Mouse (Mus musculus): ENCODE measurements around the gene Tmem199. TPM values are rescaled to one million over a fixed set of nuclear protein-coding genes. Genes with fewer than 3 reads are reported as not detected.

The Tmem199 gene
- total RNA-seq, 1 experiment from 2014 or later = 23.4 TPM

DNA sequence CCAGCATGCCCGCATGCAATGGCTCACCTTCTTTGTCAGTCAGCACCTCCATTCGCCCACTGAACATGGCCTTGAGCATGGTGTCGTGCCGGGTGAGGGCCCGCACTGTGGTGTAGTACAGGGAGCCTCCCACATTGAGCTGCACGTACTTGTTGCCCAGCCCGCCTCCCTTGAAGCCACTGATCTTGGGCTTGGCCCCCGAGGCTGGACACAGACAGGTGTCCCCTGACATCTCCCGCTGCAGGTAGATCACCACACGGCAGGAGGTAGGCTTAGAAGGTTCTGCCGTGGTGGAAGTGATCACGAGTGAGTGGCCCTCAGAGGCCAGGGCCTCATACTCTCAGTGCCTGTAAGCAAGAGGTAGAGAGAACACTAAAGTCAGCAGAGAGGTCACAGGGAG, 18.0 kb upstream of the Tmem199 start:
- no peak for ATAC-seq (replicated peaks; ENCODE audit: low read depth, poor library complexity, severe bottlenecking)

DNA sequence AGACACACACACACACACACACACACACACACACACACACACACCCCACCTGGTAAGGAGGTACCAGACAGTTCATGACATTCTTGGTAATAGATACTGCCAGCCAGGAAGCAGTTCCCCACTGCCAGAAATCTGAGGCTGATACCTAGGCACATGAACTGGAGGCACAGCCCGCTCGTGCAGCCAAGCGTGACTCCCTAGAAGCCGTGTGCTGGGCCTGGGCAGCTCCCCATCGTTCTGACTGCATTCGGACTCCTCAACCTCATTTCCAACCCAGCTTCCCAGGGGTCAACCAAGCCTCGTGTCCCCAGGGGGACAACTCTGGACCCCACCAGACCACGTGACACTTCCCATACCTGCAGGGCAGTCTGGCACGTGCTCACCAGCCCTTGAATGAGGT, 16.7 kb upstream of the Tmem199 start:
- no peak for ATAC-seq (replicated peaks; ENCODE audit: low read depth, poor library complexity, severe bottlenecking)

DNA sequence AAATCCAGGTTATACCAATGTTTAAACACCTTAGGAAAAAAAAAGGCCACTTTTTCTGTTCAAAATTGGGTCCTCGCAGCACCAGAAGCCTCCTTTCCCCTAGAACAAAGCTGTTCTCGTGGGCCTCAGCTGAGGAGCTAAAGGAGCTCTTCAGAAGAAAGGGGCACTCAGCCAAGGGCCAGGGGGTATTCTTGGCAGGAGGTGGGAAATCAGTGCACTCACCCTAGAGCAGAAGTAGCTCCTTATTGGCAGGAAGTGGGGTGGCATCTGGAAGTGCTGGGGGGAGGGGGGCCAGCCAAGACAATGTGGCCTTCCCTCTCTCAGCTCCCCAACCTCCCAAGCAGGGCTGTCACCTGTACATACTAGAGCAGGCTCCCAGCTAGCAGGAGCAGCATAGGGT, 12.9 kb upstream of the Tmem199 start:
- ATAC-seq (replicated peaks; ENCODE audit: low read depth, poor library complexity, severe bottlenecking) = no peak

DNA sequence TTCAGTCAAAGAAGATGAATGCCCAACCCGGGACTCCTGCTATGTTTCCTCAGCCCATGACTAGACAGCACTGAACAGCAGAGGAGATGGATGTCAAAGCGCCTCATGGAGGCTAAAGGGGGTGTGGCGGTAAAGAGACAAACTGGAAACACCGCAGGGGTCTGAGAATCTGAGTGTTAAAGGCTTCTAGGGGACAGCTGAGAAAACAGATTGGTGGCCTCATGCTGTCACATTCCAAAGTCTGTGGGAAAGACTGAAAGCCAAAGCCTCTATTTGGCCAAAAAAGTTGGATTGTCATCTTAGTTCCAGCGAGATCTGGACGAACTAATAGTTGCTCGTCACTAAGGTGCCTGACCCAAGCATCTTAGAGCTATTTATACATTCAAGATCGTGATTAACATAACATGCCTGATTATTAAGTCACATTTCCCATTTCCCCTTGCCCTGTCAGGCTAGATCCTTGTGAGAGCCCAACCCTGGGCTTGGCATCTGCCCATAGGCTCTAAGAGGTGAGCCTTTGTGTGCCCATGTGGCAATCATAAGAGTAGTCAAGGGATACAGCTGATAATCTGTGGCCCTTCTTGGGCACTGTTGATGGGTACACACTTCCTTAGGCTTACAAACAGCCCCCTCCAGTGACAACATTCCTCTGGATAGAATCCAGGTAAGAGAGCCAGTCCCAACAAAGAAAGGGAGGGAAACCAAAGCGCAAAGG, 11.4 kb upstream of the Tmem199 start:
- no peak for ATAC-seq (replicated peaks; ENCODE audit: low read depth, poor library complexity, severe bottlenecking)

DNA sequence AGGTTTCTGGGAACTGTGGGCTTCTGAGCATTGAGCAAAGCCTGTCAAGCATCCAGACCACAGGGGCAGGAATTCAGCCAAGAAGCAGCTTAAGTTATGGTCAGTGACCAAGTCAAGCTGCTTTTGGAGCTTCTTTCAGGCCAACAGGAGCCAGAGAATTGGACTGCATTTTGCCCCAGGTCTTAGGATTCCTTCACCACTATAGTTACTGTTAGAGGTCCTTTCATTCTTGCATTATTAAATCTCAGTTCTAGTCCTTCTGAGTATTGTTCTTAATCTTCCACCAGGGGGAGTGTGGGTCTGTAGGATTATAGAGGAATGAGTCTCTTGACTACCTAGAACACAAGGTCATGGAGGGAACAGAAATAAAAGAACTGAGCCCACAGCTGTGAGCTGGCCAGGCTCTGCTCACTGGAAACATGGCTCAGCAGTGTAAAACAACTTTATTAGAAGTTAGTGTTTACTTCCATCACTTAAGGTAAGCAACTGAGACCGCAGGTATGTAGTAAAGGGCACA, 10.6 kb upstream of the Tmem199 start:
- ATAC-seq (replicated peaks; ENCODE audit: low read depth, poor library complexity, severe bottlenecking) = peak; percentile 50; the same call in 1 of the 2 replicates

DNA sequence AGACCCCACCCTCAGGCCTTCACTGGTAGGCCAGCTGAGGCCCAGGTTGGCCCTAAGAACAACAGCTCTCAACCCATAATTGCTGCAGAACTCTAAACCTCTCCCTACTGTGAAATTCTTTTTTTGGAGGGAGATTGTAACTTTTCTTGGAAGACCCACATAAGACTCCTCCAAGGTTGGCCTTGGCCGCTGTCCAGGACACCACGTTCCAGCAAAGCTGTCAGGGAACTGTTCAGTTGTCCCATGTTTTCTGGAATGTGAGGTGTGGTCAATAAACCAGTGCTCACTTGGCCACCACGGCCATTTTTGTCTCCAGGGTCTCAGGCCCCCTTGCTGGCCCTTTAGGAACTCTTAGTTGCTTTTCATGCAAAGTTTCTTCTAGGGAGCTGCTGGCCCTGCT, 9.9 kb upstream of the Tmem199 start:
- no peak for ATAC-seq (replicated peaks; ENCODE audit: low read depth, poor library complexity, severe bottlenecking)

DNA sequence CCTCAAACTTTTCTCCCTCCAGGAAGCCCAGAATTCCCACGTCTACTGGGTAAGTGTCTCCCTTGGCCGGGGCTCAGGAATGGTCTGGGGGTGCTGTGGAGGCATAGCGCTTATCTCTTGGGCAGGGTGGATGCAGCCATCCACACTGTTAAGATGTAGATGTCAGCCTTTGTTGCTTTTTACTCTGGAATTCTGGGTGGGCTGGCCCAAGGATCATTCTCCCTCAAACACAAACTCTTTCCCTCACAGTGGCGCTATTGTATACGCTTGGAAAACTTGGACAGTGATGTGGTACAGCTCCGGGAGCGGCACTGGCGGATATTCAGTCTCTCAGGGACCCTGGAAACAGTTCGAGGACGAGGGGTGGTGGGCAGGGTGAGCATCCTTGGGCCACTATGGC, 7.0 kb upstream of the Tmem199 start:
- no peak for ATAC-seq (replicated peaks; ENCODE audit: low read depth, poor library complexity, severe bottlenecking)

DNA sequence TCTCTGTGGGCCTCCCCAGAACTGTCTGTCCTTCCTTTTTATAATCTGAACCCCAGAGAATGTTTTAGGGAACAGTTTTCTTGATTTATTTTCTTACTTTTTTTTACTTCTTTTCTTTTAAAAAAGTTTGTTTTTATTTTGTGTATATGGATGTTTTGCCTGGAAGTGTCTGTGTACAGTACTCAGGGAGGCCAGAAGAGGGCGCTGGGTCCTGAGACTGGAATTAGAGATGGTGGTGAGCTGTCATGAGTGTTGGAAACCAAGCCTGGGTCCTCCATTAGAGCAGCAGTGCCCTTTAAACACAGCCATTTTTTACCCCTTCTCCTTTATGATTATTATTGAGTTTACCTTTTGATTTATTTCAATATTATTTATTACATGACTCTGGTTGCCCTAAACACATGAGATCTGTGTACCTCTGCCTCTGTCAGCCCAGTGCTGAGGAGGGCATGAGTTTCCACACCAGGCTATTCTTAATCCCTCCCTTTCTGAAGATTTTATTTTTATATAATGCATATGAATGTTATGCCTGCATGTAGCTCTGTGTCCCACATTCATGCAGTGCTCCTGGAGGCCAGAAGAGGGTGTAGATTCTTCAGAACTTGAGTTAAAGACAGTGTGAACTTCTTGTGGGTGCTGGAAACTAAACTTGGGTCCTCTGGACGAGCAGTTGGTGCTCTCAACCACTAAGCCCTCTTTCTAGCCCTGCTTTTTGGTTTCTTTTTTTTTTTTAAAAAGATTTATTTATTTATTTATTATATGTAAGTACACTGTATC, 3.8 kb upstream of the Tmem199 start:
- ATAC-seq (replicated peaks; ENCODE audit: low read depth, poor library complexity, severe bottlenecking) = no peak

DNA sequence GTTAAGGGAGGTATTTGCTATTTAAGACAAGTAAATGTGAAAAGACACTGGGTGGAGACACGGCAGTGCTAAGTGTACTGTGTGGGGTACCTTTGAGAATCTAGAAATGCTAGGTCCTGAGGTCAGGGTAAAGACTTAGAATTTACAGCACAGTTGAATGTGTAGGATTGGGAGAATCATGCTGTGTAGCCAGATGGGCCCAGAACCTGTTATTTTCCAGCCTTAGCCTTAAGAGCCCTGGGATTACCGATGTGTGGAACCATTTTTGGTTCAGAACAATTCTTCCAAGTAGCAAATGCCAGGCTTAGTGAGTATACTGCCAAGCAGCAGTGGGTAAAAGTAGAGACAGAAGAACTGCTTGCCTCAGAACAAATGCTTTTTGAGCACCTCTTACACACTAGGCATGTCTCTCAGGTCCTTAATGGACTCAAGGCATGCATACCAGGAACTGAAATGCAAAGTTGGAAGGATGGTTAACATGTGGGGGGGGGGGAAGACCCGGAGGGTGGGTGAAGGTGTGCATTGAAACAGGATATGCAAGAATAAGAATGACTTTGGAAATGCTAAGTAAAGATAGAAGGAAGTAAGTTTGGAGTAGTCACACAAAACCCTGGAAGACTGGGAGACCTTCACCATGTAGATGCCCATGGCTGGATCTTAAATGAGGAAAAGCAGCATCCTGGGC, 1.3 kb upstream of the Tmem199 start:
- ATAC-seq (replicated peaks; ENCODE audit: low read depth, poor library complexity, severe bottlenecking) = no peak

DNA sequence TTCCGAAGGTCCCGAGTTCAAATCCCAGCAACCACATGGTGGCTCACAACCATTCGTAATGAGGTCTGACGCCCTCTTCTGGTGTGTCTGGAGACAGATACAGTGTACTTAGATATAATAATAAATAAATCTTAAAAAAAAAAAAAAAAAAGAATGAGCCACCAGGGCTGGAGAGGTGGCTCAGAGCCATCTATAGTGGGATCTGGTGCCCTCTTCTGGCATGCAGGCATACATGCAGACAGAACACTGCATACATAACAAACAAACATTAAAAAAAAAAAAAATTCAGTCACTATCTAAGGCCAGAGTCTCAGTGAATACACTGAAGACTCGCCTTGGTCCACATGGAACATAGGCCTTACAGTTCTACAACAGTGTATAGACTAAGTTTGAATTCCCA, 2.8 kb downstream of the Tmem199 start:
- no peak for ATAC-seq (replicated peaks; ENCODE audit: low read depth, poor library complexity, severe bottlenecking)

DNA sequence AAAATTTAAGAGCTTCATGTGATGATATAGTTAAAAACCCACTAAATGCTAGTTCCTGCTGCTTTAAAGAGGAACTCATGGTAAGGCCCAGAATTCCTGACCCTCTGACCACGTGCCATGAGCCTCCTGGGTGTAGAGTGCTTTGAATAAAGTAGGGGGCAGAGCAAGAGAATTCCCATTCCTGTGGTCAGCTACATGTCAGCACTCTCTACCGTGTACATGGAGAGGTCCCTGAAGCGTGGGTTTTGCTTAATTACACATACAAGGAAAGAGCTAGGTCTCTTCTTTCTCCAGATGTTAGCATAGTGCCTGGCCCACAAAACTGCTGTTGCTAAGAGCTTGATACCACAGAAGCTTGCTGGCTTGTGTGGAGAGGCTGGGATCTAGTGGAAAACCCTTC, 6.5 kb downstream of the Tmem199 start:
- ATAC-seq (replicated peaks; ENCODE audit: low read depth, poor library complexity, severe bottlenecking) = no peak

DNA sequence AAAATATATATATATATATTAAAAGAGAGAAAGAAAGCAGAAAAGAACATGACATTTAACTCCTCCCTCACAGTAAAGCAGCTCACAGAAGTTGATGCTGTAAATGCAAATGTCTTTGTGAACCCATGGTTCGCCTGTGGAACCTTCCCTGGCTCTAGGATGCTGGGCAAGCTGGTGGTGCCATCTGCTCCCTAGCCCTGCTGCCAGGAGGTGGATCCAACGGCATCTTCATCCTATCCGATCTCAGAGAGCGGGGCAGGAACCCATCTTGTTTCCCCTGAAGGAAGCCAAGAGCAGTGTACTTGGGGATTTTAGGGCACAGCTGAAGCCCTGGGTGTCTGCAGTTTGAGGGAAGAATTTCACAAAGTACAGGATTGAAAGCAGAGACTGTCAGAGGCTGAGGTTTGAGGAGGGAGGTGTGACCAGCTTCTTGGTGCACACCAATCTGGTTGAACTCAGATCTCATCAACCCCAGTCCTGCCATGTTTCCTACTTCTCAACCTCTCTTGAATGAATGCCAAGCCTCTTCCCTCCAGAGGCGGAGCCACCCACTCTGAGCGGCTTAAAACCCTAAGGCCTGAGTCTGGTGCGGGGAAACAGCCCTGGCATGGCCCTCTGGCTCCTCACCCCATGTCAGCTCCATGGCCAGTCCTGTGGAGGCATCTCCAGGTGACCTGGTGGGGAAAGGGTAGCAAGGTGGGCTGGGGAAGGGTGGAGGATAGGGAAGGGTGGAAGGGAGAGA, 8.9 kb downstream of the Tmem199 start, which contains the start of gene Sebox:
Sebox (plus strand) TSS at position 539 of the 742 bp plus-strand sequence.
- ATAC-seq (replicated peaks; ENCODE audit: low read depth, poor library complexity, severe bottlenecking) = no peak

DNA sequence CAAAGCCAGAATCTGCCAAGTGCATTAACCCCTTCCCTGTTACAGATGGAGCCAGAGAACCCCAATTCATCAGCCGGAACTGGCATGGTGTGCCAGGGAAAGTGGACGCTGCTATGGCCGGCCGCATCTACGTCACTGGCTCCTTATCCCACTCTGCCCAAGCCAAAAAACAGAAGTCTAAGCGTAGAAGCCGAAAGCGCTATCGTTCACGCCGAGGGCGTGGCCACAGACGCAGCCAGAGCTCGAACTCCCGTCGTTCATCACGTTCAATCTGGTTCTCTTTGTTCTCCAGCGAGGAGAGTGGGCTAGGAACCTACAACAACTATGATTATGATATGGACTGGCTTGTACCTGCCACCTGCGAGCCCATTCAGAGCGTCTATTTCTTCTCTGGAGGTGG, 10.4 kb downstream of the Tmem199 start:
- no peak for ATAC-seq (replicated peaks; ENCODE audit: low read depth, poor library complexity, severe bottlenecking)

DNA sequence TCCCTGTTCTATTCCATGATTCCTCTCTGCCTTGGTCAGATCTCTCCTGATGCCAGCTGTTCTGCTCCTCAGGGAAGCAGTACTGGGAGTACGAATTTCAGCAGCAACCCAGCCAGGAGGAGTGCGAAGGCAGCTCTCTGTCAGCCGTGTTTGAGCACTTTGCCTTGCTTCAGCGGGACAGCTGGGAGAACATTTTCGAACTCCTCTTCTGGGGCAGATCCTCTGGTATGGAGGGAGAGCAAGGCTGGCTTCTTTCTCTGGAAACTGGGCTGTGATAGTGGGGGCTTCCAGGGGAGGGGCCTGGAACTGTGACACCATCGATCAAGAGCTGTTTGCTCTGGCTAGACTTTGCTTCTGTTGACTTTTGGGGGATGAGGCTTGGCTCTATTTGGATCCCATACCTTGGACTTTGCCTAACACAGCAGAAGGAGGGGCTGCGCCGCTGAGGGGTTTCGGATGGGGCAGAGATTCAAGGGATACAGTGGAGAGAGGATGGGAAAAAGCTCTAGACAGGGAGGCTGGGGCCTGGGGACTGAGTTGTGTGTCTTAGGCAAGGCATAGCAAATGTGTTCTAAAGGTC, 11.3 kb downstream of the Tmem199 start:
- no peak for ATAC-seq (replicated peaks; ENCODE audit: low read depth, poor library complexity, severe bottlenecking)

DNA sequence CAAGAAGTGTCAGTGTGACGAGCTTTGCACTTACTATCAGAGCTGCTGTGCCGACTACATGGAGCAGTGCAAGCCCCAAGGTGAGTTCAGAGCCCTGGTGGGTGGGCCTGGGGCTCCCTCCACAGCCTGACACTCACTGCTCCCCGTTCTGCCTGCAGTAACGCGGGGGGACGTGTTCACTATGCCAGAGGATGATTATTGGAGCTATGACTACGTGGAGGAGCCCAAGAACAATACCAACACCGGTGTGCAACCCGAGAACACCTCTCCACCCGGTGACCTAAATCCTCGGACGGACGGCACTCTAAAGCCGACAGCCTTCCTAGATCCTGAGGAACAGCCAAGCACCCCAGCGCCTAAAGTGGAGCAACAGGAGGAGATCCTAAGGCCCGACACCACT, 12.4 kb downstream of the Tmem199 start:
- no peak for ATAC-seq (replicated peaks; ENCODE audit: low read depth, poor library complexity, severe bottlenecking)

DNA sequence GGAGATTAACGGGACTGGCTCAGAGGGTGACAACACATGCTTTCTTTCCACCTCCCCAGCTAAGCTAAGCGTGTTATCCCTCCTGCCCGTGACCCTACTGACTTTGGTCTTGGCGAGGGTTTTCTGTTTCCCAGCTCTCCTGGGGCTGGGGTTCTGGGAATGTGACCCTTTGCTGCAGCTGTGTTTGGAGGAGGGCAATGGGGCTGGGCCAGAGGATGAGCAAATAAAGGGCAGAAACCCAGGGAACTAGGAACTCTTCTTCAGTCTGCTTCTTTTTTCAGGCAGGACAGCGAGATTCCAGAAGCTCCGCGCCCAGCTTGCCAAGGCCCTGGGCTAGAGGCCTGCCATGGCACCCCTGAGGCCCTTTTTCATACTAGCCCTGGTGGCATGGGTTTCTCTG, 13.0 kb downstream of the Tmem199 start, which contains the start of gene Vtn:
Vtn (plus strand) TSS at position 88 of the 400 bp plus-strand sequence.
- no peak for ATAC-seq (replicated peaks; ENCODE audit: low read depth, poor library complexity, severe bottlenecking)

DNA sequence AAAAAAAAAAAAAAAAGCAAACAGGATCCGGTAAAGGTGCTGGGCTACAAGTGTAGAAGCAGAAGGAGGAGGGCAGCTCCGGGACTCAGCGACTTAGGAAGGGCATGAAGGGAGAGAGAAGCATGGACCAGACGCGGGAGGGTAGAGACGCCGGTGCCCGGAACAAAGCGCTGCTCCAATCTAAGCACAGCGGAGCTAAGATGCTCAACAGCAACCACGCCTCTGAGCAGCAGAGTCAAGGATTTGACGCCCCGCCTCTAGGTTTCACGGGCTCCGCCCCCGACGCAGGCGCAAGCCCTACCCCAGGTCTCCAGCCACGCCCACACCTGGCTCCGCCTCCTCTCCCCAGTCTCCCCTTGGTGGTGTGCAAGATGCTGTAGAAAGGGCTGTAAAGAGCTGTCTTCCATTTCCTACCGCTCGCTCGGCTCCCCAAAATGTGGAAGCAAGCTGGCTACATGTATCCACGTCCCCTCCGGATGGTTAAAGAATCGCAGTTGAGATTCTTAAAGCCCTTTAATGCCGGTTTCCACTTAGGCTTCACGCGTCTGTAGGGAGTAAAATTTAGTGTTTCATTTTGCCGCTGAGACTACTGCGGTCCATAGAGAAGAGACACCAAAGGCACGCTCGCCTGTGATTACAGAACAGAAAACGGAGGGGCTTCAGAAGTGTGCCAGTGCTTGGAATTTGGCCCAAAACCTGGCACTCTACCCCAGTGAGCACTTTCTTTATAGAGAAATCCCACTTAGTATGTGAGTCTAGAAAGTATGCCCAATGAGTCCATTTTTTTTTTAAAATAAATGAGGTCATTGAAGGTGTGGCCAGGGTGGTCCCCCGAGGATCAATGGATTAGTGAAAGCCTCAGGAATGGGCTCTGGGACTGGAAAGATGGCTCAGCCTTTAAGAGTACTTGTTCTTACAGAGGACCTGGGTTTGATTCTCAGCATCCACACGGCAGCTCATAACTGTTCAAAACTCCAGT, 14.1 kb downstream of the Tmem199 start, which contains the start of gene Sarm1:
Sarm1 (minus strand) TSS at position 211 of the 979 bp plus-strand sequence.
- peak; percentile 96 for ATAC-seq (replicated peaks; ENCODE audit: low read depth, poor library complexity, severe bottlenecking)

DNA sequence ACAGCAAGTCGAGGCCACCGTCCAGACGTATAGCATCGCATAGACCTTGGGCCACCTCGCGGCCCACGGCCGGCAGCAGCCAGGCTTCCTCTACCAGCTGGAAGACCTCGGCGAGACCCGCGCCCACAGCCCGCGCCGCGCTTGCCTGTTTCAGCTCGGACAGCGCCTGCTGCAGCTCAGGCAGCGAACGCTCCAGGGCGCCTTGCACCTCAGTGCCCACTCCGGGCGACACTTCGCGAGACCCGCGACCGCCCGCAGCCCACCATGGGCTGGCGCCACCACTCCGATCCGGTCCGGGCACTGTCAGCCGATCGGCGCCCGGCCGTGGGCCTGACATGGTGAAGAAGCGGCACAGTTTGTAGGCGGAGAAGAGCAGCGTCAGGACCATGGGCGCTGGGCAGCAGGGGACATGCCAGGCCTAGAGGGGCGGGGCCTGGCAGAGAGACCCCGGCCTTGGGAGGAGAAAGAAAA, 14.9 kb downstream of the Tmem199 start:
- ATAC-seq (replicated peaks; ENCODE audit: low read depth, poor library complexity, severe bottlenecking) = no peak

Measured in common myeloid progenitor, adult 5-6 weeks (primary cell).